Mouse (Mus musculus) B cell, adult 62 days (primary cell): ENCODE data around the gene Spred3. TPM values are rescaled to one million over a fixed set of nuclear protein-coding genes. Genes with fewer than 3 reads are reported as not detected.

Source experiments
- total RNA-seq: library from RNA; stranded (reverse); gene quantifications from 4 replicates; pipeline ENCODE4 v1.2.4, GENCODE M21; 2023

The Spred3 gene
- 1.3 to 3.5 TPM (median 2.6 TPM) in 4 replicates for total RNA-seq

DNA sequence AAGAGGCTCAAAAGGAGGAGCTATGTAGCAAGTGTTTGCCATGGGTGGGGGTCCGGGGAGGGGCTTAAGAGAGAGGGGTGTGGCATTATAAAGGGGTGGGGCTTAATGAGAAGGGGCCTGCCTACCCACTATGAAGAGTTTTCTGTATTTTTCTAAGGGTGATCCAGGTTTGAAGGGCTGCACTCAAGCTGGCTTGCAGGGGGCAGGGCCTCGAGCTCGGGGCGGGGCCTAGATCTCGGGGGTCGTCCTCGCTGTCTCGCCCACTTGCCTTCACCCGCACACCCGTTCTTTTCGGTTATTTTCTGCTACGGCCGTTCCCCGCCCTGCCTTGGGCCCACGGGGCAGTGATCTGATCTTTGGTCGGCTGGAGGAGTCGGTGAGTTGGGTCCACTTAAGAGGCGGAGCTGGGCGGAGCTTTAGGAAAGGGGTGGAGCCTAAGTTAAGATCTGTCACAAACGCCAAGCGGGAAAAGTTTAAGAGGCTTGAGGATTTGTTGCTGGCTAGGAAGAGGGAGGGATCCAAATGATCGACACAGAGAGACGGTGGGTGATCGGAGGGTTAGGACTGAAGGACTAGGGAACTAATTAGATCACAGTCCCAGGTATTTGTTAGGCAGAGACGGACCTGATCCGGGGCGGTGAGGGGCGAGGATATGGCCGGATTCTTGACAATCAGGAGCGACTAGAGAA is at the start of gene Spred3, which contains the start of gene Ggn:
Gene Spred3, minus strand, starts transcription at position 346 of the 689 bp plus-strand sequence.
Gene Ggn, plus strand, starts transcription at position 145 of the 689 bp plus-strand sequence.

GRCm38 (mm10) chr7:29213675-29214082 is 43.5 kb upstream of the Spred3 start, which contains the start of gene Catsperg1:
TSS of gene Catsperg1 (minus strand) at chr7:29214035.

DNA sequence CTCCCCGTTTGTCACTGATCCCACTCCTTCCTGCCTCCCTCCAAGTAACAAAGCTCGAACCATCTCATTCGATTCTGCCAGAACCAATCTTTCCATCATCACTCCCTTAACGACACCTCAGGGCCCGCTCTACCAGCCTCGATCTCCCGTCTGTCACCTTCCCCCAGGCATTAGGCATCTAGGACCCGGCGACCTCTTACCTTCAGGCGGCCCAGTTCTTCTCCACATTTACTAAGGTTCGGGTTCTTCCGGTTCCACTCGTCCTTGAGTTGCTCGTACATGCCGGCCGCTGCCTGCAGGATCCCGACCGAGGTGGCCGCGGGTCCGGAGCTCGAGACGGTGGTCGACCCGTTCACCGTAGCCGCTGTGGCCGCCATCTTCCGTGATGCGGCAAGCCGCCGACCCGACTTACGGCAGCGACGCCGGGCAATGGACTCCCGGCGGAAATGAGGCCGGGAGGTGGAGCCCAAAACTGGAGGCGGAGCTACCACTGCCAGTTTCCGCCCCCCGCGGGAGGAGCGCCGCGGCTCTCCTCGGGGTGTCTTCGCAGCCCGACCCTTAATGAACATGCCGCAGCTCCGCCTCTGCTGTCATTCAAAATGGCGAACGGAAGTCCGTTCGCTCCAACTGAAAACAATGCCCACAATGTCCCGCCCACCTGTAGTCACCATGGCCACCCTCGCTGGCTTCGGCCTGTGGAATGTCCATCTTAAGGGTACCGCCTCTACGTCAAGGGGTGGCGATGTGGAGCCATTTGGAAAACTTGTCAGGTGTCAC is 10.1 kb upstream of the Spred3 start, which contains the start of gene Psmd8:
Gene Psmd8, minus strand, starts transcription at position 625 of the 777 bp plus-strand sequence.

GRCm38 (mm10) chr7:29155838-29156782 is 14.1 kb downstream of the Spred3 start, which contains the start of gene Fam98c:
TSS of gene Fam98c (minus strand) at chr7:29156234.

DNA sequence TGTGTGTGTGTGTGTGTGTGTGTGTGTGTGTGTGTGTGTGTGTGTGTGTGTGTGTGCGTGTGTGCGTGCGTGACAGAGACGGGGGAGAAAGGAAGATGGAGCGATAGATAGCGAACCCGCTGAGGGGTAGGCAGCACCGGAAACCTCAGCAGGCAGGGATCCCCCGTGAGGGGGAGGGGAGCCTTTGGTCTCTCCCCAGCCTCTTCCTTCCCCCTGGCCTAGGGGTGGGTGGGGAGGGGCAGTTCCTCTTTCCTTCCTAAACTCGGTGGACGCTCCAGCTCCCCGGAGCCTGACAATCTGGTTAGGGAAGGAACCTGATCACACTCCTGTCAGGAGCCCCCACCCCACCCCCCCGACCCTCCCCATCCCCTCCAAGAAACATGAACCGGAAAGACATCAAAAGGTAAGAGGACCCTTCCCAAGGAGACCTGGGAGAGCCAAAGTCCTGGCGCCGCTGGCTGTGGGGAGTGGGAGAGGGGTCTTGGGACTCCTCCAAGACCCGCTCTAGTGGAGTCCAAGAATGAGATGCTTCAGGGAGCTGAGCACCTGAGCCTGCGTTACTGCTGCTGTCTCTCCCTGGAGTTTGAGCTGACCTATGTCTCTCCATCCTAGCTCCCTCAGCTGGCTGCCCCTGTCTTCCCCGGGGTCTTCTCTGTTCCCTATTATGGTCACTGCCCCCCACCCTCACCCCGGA is 35.4 kb downstream of the Spred3 start, which contains the start of gene Rasgrp4:
Gene Rasgrp4, plus strand, starts transcription at position 159 of the 694 bp plus-strand sequence.

DNA sequence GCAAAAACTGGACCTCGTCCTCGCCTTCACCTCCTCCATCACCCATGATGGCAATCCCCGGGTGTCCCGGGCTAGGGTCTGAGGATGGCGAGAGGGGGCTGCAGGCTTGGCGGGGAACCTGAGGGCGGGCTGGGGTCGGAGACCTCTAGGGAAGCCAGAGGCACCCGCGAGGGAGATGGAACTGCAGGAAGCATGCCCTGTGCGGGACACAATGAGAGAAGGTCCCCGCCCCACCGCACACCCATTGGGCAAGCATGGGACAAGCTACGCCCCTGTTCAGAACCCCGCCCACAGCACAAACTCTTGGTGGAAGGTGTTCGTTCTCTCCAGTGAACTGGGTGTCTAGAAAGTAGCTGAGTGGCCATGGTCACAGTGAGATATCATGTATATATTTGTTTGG is 45.2 kb downstream of the Spred3 start, which contains the start of gene Ryr1:
Gene Ryr1, minus strand, starts transcription at position 210 of the 400 bp plus-strand sequence.

Other genes starting within 250 kb of the Spred3 start
- 105 to 121 TPM (median 115 TPM) in 4 replicates for gene Actn4, start 208.1 kb downstream of the Spred3 start, total RNA-seq
- 234 to 267 TPM (median 257 TPM) in 4 replicates for gene Eif3k, start 188.5 kb downstream of the Spred3 start, total RNA-seq
- 339 to 367 TPM (median 355 TPM) in 4 replicates for gene Map4k1, start 188.4 kb downstream of the Spred3 start, total RNA-seq
- 0.18 to 0.60 TPM (median 0.46 TPM) in 4 replicates for gene Ryr1, start 45.2 kb downstream of the Spred3 start, total RNA-seq
- 3.2 to 5.5 TPM (median 3.9 TPM) in 4 replicates for gene Rasgrp4, start 35.6 kb downstream of the Spred3 start, total RNA-seq
- 25.1 to 29.8 TPM (median 26.9 TPM) in 4 replicates for gene Fam98c, start 14.2 kb downstream of the Spred3 start, total RNA-seq
- 0.33 TPM in 1 of 4 replicates, not detected in the others for gene Ggn, start 201 bp downstream of the Spred3 start, total RNA-seq
- 226 to 244 TPM (median 237 TPM) in 4 replicates for gene Psmd8, start 10.3 kb upstream of the Spred3 start, total RNA-seq
- gene Catsperg1, start 43.6 kb upstream of the Spred3 start, total RNA-seq = 1.5 to 3.6 TPM (median 1.8 TPM) in 4 replicates
- 1.0 to 1.4 TPM (median 1.2 TPM) in 4 replicates for gene Kcnk6, start 62.1 kb upstream of the Spred3 start, total RNA-seq
- gene Yif1b, start 67.9 kb upstream of the Spred3 start, total RNA-seq = 21.5 to 26.9 TPM (median 23.7 TPM) in 4 replicates
- 0.66 to 3.5 TPM (median 3.3 TPM) in 4 replicates for gene 2200002D01Rik, start 78.1 kb upstream of the Spred3 start, total RNA-seq
- 34.2 to 44.3 TPM (median 35.8 TPM) in 4 replicates for gene Spint2, start 111.5 kb upstream of the Spred3 start, total RNA-seq
- not detected in 4 replicates for gene Ppp1r14a, start 118.9 kb upstream of the Spred3 start, total RNA-seq
- 0.61 to 1.1 TPM (median 0.81 TPM) in 4 replicates for gene Dpf1, start 133.5 kb upstream of the Spred3 start, total RNA-seq